ENCODE assay signal across 12 mouse cellular contexts in the genomic region with DNA sequence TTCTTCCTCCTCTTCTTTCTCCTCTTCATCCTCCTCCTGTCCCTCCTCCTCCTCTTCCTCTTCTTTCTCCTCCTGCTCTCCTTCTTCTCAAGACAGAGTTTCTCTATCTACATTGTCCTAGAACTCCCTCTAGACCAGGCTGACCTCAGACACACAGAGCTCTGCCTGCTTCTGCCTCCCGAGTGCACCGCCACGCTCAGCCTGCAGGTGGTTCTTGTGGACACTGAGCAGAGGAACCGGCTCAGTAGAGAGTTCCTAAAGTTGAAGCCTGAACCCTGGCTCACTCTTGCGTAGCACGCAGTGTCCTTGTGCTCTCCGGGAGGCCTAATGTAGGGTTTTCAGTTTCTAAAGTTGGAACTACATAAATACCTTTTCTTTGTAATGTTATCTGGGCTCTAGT.
A peak's percentile ranks its signal among the peaks of the same experiment; 100 is the strongest.
DNase-seq lines count a peak whose midpoint lies in the region; ATAC-seq and TF ChIP-seq lines count a peak whose summit lies in the region.
"Had no signal": no experiment of that assay in that cellular context is flagged by ENCODE, and none has a peak within 500 bp of the region (broad histone marks: within the 10 kb centered on the region; RNA-seq: fewer than 3 reads in every experiment).

No protein-coding gene starts in this region.

- H3K4me3 ChIP-seq in cerebellum, adult 2 months (replicated peaks; ENCODE audit: insufficient read depth, low read depth, low read length) = no peak overlapping the region
- no peak overlapping the region for H3K4me3 ChIP-seq in spleen, adult 2 months (ENCODE audit: extremely low read depth, insufficient read depth, insufficient read length)
- H3K4me3 ChIP-seq: neural tube, embryonic 12.5 days had no signal

- H3K36me3 ChIP-seq in spleen, adult 2 months (ENCODE audit: control insufficient read depth, insufficient read depth, low read length) = no peaks in the 10 kb centered on the region
- H3K36me3 ChIP-seq: neural tube, embryonic 12.5 days had no signal

- no peak for DNase-seq in cerebellum, adult 2 months
- no peak for DNase-seq in cerebellum, postnatal 14 days
- DNase-seq in spleen, adult 2 months (ENCODE audit: low read depth in 1 of 2, low spot score in 2 of 2) = no peak
- DNase-seq in spleen, adult 12 weeks (ENCODE audit: low spot score) = no peak
- DNase-seq in thymus, postnatal 0 days (ENCODE audit: low spot score) = peak; percentile 15
- DNase-seq in heart, postnatal 4 days = no peak
- DNase-seq in yolk sac, embryonic 10.5 days (ENCODE audit: low spot score) = no peak
- DNase-seq: heart, postnatal 14 days; layer of hippocampus, postnatal 36 days had no signal

- no peak for TF ChIP-seq POLR2A in cerebellum, adult 2 months (IDR thresholded peaks at IDR 0.05; ENCODE audit: borderline replicate concordance, insufficient read depth, low read length)
- no peak for TF ChIP-seq POLR2A in spleen, adult 2 months (IDR thresholded peaks at IDR 0.05; ENCODE audit: low read depth, low read length)

- peak; percentile 22; the same call in 1 of the 2 replicates for TF ChIP-seq CTCF in cerebellum, adult 2 months (IDR thresholded peaks at IDR 0.05; ENCODE audit: borderline replicate concordance, insufficient read depth, low read depth, low read length)
- peak; percentile 21; the same call in 1 of the 2 replicates for TF ChIP-seq CTCF in spleen, adult 2 months (IDR thresholded peaks at IDR 0.05; ENCODE audit: extremely low read depth, insufficient read depth, insufficient read length, insufficient replicate concordance)

- peak; percentile 56 for ATAC-seq in erythroid progenitor cell, adult 5-6 weeks (replicated peaks; ENCODE audit: low FRiP score, poor library complexity, severe bottlenecking)

- 93% methylated on average over 7 of the region's 7 CpGs for WGBS in cerebellum, adult 2 months
- 58% methylated on average over 7 of the region's 7 CpGs for WGBS in spleen, adult 2 months

- peaks cover 24% of the 10 kb centered on the region for H3K4me1 ChIP-seq in cerebellum, adult 2 months (ENCODE audit: control insufficient read depth, insufficient read depth, low read length)
- peaks cover 24% of the 10 kb centered on the region; the same call in 1 of the 2 replicates for H3K4me1 ChIP-seq in spleen, adult 2 months (ENCODE audit: control insufficient read depth, insufficient read depth, insufficient read length)
- H3K4me1 ChIP-seq: neural tube, embryonic 12.5 days had no signal

- no peak overlapping the region for H3K27ac ChIP-seq in cerebellum, adult 2 months (ENCODE audit: insufficient read depth, low read length)
- H3K27ac ChIP-seq in spleen, adult 2 months (ENCODE audit: insufficient read depth, low read length) = no peak overlapping the region
- H3K27ac ChIP-seq: macrophage; neural tube, embryonic 12.5 days had no signal

- no peaks in the 10 kb centered on the region for H3K27me3 ChIP-seq in cerebellum, adult 2 months (ENCODE audit: control insufficient read depth, insufficient read depth, low read length)
- no peaks in the 10 kb centered on the region for H3K27me3 ChIP-seq in spleen, adult 2 months (ENCODE audit: control insufficient read depth, insufficient read depth, low read length)
- H3K27me3 ChIP-seq: neural tube, embryonic 12.5 days had no signal
